Comparison of ENCODE assay signal across 13 mouse cellular contexts in the genomic region with DNA sequence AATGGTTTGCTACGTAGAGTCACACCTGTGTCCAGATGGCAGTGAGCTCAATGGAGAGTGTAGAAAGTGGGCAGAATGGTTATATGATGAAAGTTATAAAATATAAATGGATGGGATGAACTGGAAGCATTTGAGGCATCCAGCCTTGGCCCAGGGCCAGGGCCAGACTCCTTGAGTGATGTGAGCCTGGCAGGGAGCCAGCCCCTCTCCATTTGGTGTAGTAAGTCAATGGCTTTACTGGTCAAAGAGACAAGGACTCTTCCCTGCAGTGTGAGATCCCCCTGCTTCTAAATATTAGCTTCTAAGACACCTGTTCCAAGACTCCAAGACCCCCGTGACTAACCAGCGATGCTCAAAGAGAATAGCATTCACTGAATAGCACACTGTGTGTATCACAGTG. TPM values are rescaled to one million over a fixed set of nuclear protein-coding genes. Genes with fewer than 3 reads are reported as not detected.
A peak's percentile ranks its signal among the peaks of the same experiment; 100 is the strongest.
DNase-seq lines count a peak whose midpoint lies in the region; ATAC-seq lines count a peak whose summit lies in the region.
"Had no signal": no experiment of that assay in that cellular context is flagged by ENCODE, and none has a peak within 500 bp of the region (broad histone marks: within the 10 kb centered on the region; RNA-seq: fewer than 3 reads in every experiment).

No protein-coding gene starts in this region.

- H3K27ac ChIP-seq in embryonic facial prominence, embryonic 14.5 days (replicated peaks; ENCODE audit: low read depth, low read length), result no peak overlapping the region
- no peak overlapping the region for H3K27ac ChIP-seq in embryonic facial prominence, embryonic 10.5 days (replicated peaks)
- H3K27ac ChIP-seq in midbrain, embryonic 14.5 days (replicated peaks; ENCODE audit: low read depth, low read length), result no peak overlapping the region
- H3K27ac ChIP-seq in midbrain, embryonic 16.5 days (ENCODE audit: low read length), result no peak overlapping the region
- H3K27ac ChIP-seq: limb, embryonic 13.5 days; midbrain, embryonic 12.5 days had no signal

- peak; percentile 74 for DNase-seq in embryonic facial prominence, embryonic 14.5 days (ENCODE audit: low spot score)
- no peak for DNase-seq in embryonic facial prominence, embryonic 10.5 days (ENCODE audit: low spot score)
- DNase-seq in midbrain, embryonic 14.5 days, result peak; percentile 83
- peak; percentile 45 for DNase-seq in brain, adult 2 months (ENCODE audit: low read depth, low spot score)
- DNase-seq in kidney, postnatal 36 days, result peak; percentile 70 to 82
- no peak for DNase-seq in layer of hippocampus, adult 11-12 months (ENCODE audit: low spot score)
- no peak for DNase-seq in thymus, postnatal 25 days

- H3K9ac ChIP-seq in embryonic facial prominence, embryonic 14.5 days (ENCODE audit: low read depth, low read length), result no peak overlapping the region
- H3K9ac ChIP-seq in midbrain, embryonic 14.5 days (replicated peaks; ENCODE audit: low read length), result no peak overlapping the region
- no peak overlapping the region for H3K9ac ChIP-seq in midbrain, embryonic 16.5 days (ENCODE audit: low read depth, low read length)
- H3K9ac ChIP-seq: limb, embryonic 13.5 days; midbrain, embryonic 12.5 days had no signal

- H3K36me3 ChIP-seq in embryonic facial prominence, embryonic 14.5 days (ENCODE audit: control insufficient read depth, insufficient read depth, low read length), result no peaks in the 10 kb centered on the region
- no peaks in the 10 kb centered on the region for H3K36me3 ChIP-seq in embryonic facial prominence, embryonic 10.5 days (replicated peaks)
- H3K36me3 ChIP-seq in midbrain, embryonic 14.5 days (ENCODE audit: control insufficient read depth, insufficient read depth, low read length), result no peaks in the 10 kb centered on the region
- no peaks in the 10 kb centered on the region for H3K36me3 ChIP-seq in midbrain, embryonic 16.5 days (ENCODE audit: control insufficient read depth, insufficient read depth, low read length)
- H3K36me3 ChIP-seq: limb, embryonic 13.5 days; midbrain, embryonic 12.5 days had no signal

- no peak overlapping the region for H3K4me3 ChIP-seq in embryonic facial prominence, embryonic 14.5 days (ENCODE audit: low read depth, low read length)
- H3K4me3 ChIP-seq in embryonic facial prominence, embryonic 10.5 days, result no peak overlapping the region
- no peak overlapping the region for H3K4me3 ChIP-seq in midbrain, embryonic 14.5 days (replicated peaks; ENCODE audit: low read depth, low read length)
- no peak overlapping the region for H3K4me3 ChIP-seq in midbrain, embryonic 16.5 days (ENCODE audit: low read depth, low read length)
- H3K4me3 ChIP-seq: limb, embryonic 13.5 days; midbrain, embryonic 12.5 days had no signal

- no peak overlapping the region for H3K4me2 ChIP-seq in embryonic facial prominence, embryonic 14.5 days (ENCODE audit: low read depth, low read length)
- H3K4me2 ChIP-seq in midbrain, embryonic 14.5 days (ENCODE audit: low read length), result no peak overlapping the region
- no peak overlapping the region for H3K4me2 ChIP-seq in midbrain, embryonic 16.5 days (ENCODE audit: low read length)
- H3K4me2 ChIP-seq: limb, embryonic 13.5 days; midbrain, embryonic 12.5 days had no signal

- ATAC-seq in embryonic facial prominence, embryonic 14.5 days (ENCODE audit: low read depth), result no peak
- no peak for ATAC-seq in midbrain, embryonic 14.5 days (ENCODE audit: low FRiP score, low TSS enrichment)
- no peak for ATAC-seq in midbrain, embryonic 16.5 days

- peaks cover 7% of the 10 kb centered on the region for H3K4me1 ChIP-seq in embryonic facial prominence, embryonic 14.5 days (ENCODE audit: control insufficient read depth, insufficient read depth, low read length)
- peaks cover 18% of the 10 kb centered on the region for H3K4me1 ChIP-seq in embryonic facial prominence, embryonic 10.5 days
- H3K4me1 ChIP-seq in midbrain, embryonic 14.5 days (ENCODE audit: control insufficient read depth, insufficient read depth, low read length), result peaks cover 15% of the 10 kb centered on the region
- peaks cover 4% of the 10 kb centered on the region for H3K4me1 ChIP-seq in midbrain, embryonic 16.5 days (ENCODE audit: control insufficient read depth, insufficient read depth, low read length)

- 67% methylated on average over 3 of the region's 3 CpGs for WGBS in embryonic facial prominence, embryonic 14.5 days
- 90% methylated on average over 3 of the region's 3 CpGs for WGBS in embryonic facial prominence, embryonic 10.5 days
- 69% methylated on average over 3 of the region's 3 CpGs for WGBS in midbrain, embryonic 14.5 days
- 66% methylated on average over 3 of the region's 3 CpGs for WGBS in midbrain, embryonic 16.5 days

- no peaks in the 10 kb centered on the region for H3K27me3 ChIP-seq in embryonic facial prominence, embryonic 14.5 days (replicated peaks; ENCODE audit: control insufficient read depth, insufficient read depth, low read length)
- H3K27me3 ChIP-seq in embryonic facial prominence, embryonic 10.5 days (replicated peaks; ENCODE audit: low read depth, poor library complexity, severe bottlenecking), result no peaks in the 10 kb centered on the region
- no peaks in the 10 kb centered on the region for H3K27me3 ChIP-seq in midbrain, embryonic 14.5 days (ENCODE audit: control insufficient read depth, insufficient read depth, low read length)
- H3K27me3 ChIP-seq in midbrain, embryonic 16.5 days (ENCODE audit: control insufficient read depth, insufficient read depth, low read depth, low read length), result no peaks in the 10 kb centered on the region
- H3K27me3 ChIP-seq: limb, embryonic 13.5 days; midbrain, embryonic 12.5 days had no signal

- no peaks in the 10 kb centered on the region for H3K9me3 ChIP-seq in embryonic facial prominence, embryonic 14.5 days (ENCODE audit: control insufficient read depth, low read length)
- H3K9me3 ChIP-seq in embryonic facial prominence, embryonic 10.5 days, result no peaks in the 10 kb centered on the region
- H3K9me3 ChIP-seq in midbrain, embryonic 14.5 days (ENCODE audit: control insufficient read depth, low read length), result no peaks in the 10 kb centered on the region
- no peaks in the 10 kb centered on the region for H3K9me3 ChIP-seq in midbrain, embryonic 16.5 days (replicated peaks; ENCODE audit: control insufficient read depth, low read length, poor library complexity, severe bottlenecking)
- H3K9me3 ChIP-seq: limb, embryonic 13.5 days; midbrain, embryonic 12.5 days had no signal

RNA-seq across cellular contexts. Expression of a gene that starts 33.0 kb away (rescaled TPM):
- not detected in 2 replicates for polyA plus RNA-seq in embryonic facial prominence, embryonic 14.5 days (2014; fragmentation: Nextera tagmentation; extraction: Ambion mirVana)
- not detected in 2 replicates for polyA plus RNA-seq in embryonic facial prominence, embryonic 10.5 days (2016; fragmentation: Nextera tagmentation; extraction: Ambion mirVana)
- not detected in 2 replicates for polyA plus RNA-seq in midbrain, embryonic 14.5 days (2014; fragmentation: Nextera tagmentation; extraction: Ambion mirVana)
- not detected in 2 replicates for polyA plus RNA-seq in midbrain, embryonic 16.5 days (2015; fragmentation: Nextera tagmentation; extraction: Ambion mirVana)
- polyA plus RNA-seq: C2C12; embryonic facial prominence, embryonic 11.5 days; hindbrain, embryonic 16.5 days; midbrain, embryonic 12.5 days had no signal

RNA-seq across cellular contexts. Expression of a gene that starts 51.6 kb away (rescaled TPM):
- 226 and 261 TPM in 2 replicates for polyA plus RNA-seq in embryonic facial prominence, embryonic 14.5 days (2014; fragmentation: Nextera tagmentation; extraction: Ambion mirVana)
- polyA plus RNA-seq in embryonic facial prominence, embryonic 10.5 days (2016; fragmentation: Nextera tagmentation; extraction: Ambion mirVana), result 208 and 219 TPM in 2 replicates
- 245 and 277 TPM in 2 replicates for polyA plus RNA-seq in midbrain, embryonic 14.5 days (2014; fragmentation: Nextera tagmentation; extraction: Ambion mirVana)
- polyA plus RNA-seq in midbrain, embryonic 16.5 days (2015; fragmentation: Nextera tagmentation; extraction: Ambion mirVana), result 225 and 239 TPM in 2 replicates

Comparison
In these comparisons a context has a peak if more than half of its experiments do, and no peak if none do; other contexts are left out.
1. DNase-seq: peak in embryonic facial prominence, embryonic 14.5 days (single experiment), midbrain, embryonic 14.5 days (single experiment), brain, adult 2 months (single experiment) and kidney, postnatal 36 days (2 of 2); none in embryonic facial prominence, embryonic 10.5 days (single experiment), layer of hippocampus, adult 11-12 months (single experiment) and thymus, postnatal 25 days (single experiment).